Mouse (Mus musculus) urinary bladder, postnatal 0 days (tissue): ENCODE data around the gene Gm28047. TPM values are rescaled to one million over a fixed set of nuclear protein-coding genes. Genes with fewer than 3 reads are reported as not detected.

Experiments
- microRNA counts: library from miRNA; unstranded; fragments of <30 nt; microRNA quantifications from one replicate; lab custom pipeline; 2016
- microRNA-seq: library from miRNA; unstranded; fragments of <30 nt; microRNA quantifications from one replicate; pipeline ENCODE4, GENCODE M21; 2016
- polyA plus RNA-seq: library from polyadenylated mRNA; unstranded; fragments of >200 nt; fragmentation: Nextera tagmentation; extraction: Ambion mirVana; gene quantifications from 2 replicates; pipeline ENCODE4 v1.2.1, GENCODE M21; 2015

Gene Gm28047
- 0.28 TPM in 1 of 2 replicates, not detected in the other for polyA plus RNA-seq

DNA sequence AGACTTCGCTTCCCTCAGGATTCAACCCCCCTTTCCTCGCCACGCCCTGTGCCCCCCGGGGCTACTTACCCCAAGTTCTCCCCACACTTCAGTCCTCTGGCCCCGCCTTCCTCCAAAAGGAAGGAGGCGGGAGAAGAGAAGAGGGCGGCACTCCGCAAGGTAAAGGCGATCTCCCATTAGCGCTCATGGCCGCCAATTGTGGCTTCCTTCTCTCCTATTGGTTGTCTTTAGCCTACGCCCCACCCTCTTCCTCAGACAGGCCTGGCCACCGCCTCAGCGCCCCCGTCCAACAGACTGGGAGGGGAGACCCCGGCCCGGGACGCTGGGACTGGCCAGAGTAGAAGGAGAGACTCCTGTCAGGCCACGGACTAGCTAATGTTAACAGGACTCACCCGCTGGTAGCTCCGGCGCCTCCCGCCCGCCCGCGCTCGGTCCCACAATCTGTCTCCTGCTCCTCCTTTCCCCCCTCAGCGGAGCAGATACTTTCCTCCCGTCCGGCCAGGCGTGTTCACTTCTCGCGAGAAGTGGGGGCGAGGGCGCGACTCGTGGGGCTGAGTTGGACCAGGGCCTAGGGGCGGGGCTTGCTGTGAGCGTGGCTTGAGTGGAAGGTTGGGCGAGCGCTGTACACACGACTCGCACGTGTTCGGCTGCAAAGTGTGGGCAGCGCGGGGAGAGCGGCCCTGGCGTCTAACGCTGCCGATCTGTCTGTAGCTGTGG lies at the start of gene Gm28047, which contains the start of gene Atf7:
Gm28047 (minus strand) TSS at position 98 of the 717 bp plus-strand sequence.
Atf7 (minus strand) TSS at position 495 of the 717 bp plus-strand sequence.

DNA sequence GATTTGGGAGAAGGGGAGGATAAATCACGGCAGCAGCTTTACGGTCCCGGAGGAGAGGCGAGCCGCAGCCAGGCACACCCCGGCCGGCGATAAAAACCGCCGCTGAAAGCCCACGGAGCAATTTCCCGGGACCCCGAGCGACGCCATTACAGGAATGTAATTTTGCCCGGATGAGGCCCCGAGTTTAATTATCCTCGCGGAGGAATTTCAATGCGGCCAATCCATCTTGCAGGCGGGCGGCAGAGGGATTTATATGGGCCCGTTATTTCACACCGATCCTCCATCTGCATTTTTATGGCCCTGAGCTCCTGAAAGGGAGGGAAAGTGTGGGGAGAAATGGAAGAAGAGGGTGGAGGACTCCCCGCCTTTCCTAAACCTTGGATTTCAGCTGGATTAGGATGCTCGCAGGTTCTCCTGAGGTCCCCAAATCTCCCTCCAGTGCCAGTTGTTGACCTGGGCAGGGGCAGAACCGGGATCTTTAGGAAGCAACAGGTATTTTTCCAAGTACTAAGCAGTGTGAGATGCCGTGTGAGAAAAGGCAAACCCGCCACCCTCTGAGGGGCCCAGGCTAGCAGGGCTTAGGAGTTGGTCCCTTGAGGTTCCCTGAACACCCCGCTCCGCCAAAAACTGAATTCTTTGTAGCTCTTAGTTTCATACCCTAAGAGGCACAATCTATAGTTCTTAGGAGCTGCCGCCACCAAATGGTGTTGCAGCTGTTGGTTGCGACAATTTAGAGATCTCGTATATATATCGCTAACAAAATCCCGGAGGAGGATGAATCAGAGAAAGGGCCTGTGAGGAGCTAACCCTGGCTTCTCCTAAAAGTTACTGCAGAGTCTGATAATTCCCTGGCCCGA lies 47.6 kb upstream of the Gm28047 start, which contains the start of gene Atp5g2:
Atp5g2 (minus strand) TSS at position 138 of the 857 bp plus-strand sequence.

DNA sequence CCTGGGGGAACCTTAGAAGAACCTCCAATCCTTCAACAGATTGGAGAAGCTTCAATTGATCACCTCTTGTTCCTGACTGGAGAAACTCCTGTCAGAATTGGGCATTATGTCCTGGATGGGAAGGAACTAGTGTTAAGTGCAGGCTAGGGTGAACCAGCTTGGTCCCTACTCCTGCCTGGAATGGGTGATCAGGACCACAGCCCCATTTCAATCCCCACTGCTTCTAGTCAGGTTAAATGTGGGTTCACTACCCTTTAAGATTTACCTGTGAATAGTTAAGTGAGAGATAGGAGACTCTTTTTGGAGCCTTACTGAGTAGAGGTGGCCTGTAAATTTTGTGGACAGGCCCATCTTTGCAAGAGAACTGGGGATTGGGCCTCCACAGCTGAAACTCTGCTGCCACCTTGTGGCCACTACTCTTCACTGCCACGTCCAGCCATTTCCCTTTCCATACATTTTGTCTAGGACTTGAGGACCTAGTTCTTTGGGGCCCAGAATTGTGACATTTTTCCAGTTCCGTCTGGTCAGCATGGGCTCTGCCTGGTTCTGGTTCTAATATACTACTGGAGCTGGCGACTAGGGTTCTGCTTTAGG lies 99.9 kb downstream of the Gm28047 start, which contains the start of gene Npff:
Npff (minus strand) TSS at position 51 of the 594 bp plus-strand sequence.

DNA sequence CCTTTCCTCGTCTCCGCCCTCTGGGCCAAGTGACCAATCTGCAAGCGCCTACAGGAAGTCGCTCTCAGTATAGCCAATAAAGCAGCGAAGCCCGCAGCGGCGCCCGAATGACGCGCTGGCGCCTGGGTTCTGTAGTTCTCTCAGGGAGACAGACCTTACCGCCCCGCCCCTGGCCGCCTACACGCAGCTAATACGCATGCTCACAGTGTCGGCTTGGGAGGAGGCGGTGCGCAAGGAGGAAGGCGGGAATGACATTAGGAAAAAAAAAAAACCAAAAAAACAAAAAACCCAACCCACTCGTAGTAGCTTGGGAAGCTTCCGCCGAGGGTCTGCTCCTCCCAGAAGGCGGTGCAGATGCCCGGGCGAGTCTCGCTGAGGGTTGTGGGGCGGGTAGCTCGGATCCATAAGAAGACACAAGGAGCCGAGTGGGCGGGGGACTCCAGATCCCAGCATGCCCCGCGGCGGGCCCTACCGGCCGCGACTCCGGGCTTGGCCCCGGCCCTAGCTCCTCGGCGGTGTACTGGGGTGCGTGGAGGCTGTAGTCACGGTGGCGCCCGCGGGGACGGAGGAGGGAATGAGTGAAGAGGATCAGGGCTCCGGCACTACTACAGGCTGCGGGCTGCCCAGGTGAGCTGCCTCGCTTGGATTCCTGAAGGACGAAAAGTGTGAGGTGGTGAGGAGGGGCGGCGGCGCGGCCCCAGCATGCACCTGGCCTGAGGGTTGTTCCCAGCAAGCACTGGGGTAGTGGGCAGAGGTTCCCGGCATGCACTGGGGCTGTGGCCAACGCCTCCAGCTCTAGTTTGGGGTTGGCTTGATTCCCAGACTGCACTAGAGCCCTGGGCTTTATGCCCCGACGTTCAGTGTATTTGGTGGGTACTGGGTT lies 106.7 kb downstream of the Gm28047 start, which contains the start of gene Tarbp2:
Tarbp2 (plus strand) TSS at position 217 of the 883 bp plus-strand sequence.

DNA sequence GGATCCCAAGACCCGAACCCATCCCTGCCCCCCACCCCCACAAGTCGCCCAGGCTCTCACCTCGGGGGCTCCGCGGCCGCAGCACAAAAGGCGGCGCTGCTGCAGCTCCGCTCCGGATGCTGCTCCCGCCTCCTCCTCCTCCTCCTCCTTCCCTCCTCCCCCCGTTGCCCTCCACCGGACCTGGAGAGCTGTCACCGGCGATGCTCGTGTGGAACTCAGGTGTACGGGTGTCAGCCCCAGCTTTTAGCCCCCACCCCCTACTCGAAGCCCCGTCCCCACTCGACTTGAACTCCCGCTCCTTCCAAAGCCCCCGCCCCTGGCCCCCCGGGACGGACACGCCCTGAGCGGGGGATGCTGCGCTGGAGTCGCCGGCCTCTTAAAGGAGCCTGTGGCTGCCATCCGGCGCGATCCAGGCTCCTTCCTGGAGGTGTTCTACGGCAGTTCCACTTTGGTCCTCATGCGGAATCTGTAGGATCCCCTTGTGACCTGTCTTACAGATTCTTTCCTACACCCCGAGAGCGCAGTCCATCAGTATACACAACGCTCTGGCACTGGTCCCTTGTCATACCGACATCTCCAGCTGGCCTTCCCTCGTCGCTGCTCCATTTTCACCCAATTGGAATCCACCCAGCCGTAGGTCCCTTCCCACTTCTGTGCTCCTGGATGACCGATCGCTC lies 108.0 kb downstream of the Gm28047 start, which contains the start of gene Map3k12:
Map3k12 (minus strand) TSS at position 337 of the 677 bp plus-strand sequence.

DNA sequence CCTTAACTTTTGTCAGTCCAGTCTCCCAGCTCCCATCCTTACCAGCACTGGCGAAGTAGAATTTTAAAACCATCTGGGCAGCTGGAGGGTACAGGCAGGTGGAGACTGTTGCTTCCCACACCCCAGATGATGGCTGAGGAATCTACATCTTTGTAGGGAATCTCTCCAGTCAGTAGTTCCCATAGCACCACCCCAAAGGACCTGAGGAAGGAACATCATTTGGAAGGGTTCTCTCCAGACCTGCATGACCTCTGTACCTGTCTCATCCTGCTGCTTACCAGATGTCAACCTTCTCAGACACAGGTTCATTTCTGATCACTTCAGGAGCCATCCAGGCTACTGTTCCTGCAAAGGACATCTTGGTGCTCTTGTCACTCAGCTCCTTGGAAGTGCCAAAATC lies 121.4 kb downstream of the Gm28047 start, which contains the start of gene Gm10337:
Gm10337 (plus strand) TSS at position 276 of the 400 bp plus-strand sequence.

MicroRNAs within 50 kb of the gene (microRNA counts, 519-probe panel; counts per million panel counts)
- microRNA mmu-miR-688 (lab: Ali Mortazavi, UCI): not detected

Small RNA genes lying within 50 kb of the gene (microRNA-seq; reads per million reads assigned to microRNA genes)
- gene Mir688: not detected

Other genes starting within 250 kb of the Gm28047 start
- 4.4 and 4.8 TPM in 2 replicates for gene Sp1, start 218.9 kb downstream of the Gm28047 start, polyA plus RNA-seq
- gene Amhr2, start 179.7 kb downstream of the Gm28047 start, polyA plus RNA-seq: 0.27 and 0.63 TPM in 2 replicates
- 111 and 151 TPM in 2 replicates for gene Prr13, start 166.0 kb downstream of the Gm28047 start, polyA plus RNA-seq
- gene Pcbp2, start 154.5 kb downstream of the Gm28047 start, polyA plus RNA-seq: 88.8 and 93.4 TPM in 2 replicates
- not detected in 2 replicates for gene Gm10337, start 121.3 kb downstream of the Gm28047 start, polyA plus RNA-seq
- 4.6 TPM in 2 replicates for gene Map3k12, start 108.0 kb downstream of the Gm28047 start, polyA plus RNA-seq
- 39.6 and 40.1 TPM in 2 replicates for gene Tarbp2, start 106.9 kb downstream of the Gm28047 start, polyA plus RNA-seq
- gene Npff, start 100.1 kb downstream of the Gm28047 start, polyA plus RNA-seq: 1.4 and 1.7 TPM in 2 replicates
- gene Atf7, start 397 bp upstream of the Gm28047 start, polyA plus RNA-seq: 21.9 and 26.8 TPM in 2 replicates
- 66.5 and 82.5 TPM in 2 replicates for gene Atp5g2, start 47.3 kb upstream of the Gm28047 start, polyA plus RNA-seq
- 41.5 and 45.0 TPM in 2 replicates for gene Calcoco1, start 97.1 kb upstream of the Gm28047 start, polyA plus RNA-seq